Mouse (Mus musculus): Measurements from ENCODE around the gene Casz1. TPM values are rescaled to one million over a fixed set of nuclear protein-coding genes. Genes with fewer than 3 reads are reported as not detected.

Gene Casz1
- total RNA-seq, 2 experiments from 2014 or later, result 1.0 to 1.5 TPM

- intact Hi-C loops (cut with DNase I), result no loop called here
- H3K27ac ChIP-seq, result no peak overlapping the region
- no peak for TF ChIP-seq CTCF (IDR thresholded peaks at IDR 0.05)
- no peak for DNase-seq (ENCODE audit: extremely low spot score in 1 of 2, low spot score in 2 of 2)
- H3K4me3 ChIP-seq, result no peak overlapping the region
Measured at GRCm38 (mm10) chr4:148918707-148919447, 114.6 kb downstream of the Casz1 start.

DNA sequence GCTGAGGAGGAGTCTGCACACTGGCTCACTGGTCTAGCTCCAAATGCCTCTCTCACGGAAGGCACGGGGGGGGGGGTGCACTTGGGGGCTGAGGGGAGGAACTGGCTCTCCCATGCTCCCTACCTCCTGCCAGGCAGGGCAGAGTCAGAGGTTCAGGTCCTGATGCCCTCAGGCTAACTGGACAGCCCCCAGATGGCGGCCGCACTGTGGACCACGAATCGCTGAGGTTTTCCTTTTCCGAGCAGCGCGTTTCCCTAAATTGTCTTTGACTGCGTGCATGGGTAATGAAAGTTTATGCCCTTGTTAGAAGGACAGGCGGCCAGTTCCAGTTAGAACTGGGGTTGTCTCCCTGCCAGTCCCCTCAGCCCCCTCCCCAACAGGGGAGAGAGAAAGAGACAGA lies 116.4 kb downstream of the Casz1 start:
- Histone ChIP-seq H3K4me3 (no peak overlapping the region), H3K27ac (no peak overlapping the region)
- intact Hi-C loops (cut with DNase I), result no loop called here
- TF ChIP-seq CTCF (IDR thresholded peaks at IDR 0.05), result no peak
- no peak for DNase-seq (ENCODE audit: extremely low spot score in 1 of 2, low spot score in 2 of 2)

DNA sequence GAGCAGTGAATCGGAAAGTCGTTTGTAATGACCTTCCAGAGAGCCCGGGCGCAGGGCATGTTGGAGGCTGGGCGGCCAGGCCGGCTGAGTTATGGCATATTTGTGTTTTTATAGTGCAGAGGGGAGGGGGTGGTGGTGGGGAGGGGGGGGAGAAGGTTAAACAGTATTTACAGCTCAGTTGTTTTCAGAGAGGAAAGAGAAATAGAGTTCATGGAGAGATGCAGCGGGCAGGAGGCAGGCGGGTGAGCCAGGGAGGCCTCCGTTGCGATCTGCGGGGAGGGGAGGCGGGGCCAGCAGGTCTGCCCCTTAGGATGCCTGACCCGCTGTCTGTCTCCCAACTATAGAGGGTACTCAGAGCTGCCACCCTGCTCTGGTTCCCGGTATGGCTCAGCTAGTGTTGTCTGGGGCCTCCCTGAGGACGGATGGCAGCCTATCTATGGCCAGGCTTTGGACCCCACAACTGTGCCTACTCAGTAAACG lies 118.0 kb downstream of the Casz1 start:
- intact Hi-C loops (cut with DNase I), result no loop called here
- H3K27ac ChIP-seq, result no peak overlapping the region
- H3K4me3 ChIP-seq, result no peak overlapping the region
- TF ChIP-seq CTCF (IDR thresholded peaks at IDR 0.05), result no peak
- DNase-seq (ENCODE audit: extremely low spot score in 1 of 2, low spot score in 2 of 2), result no peak

DNA sequence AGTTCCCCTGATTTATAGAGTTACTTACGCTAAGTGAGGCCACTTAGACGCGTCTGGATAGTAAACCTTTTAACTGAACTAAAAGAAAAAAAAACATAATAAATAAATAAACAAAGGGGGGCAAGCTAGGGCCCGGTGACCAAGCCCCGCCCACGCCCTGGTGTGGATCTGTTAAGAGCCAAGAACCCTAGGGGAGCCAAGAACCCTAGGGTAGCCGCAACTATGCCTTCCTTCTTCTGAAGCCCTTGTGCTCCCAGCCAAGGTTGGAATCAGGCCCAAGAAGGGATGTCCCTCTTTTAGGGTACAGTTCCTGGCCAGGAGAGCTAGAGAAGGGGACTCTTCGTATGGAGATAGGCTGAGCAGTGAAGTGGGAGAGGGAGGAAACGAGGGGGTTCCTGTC lies 119.2 kb downstream of the Casz1 start:
- no peak for DNase-seq (ENCODE audit: extremely low spot score in 1 of 2, low spot score in 2 of 2)
- Histone ChIP-seq H3K27ac (no peak overlapping the region), H3K4me3 (no peak overlapping the region)
- intact Hi-C loops (cut with DNase I), result no loop called here
- TF ChIP-seq CTCF (IDR thresholded peaks at IDR 0.05), result no peak

GRCm38 (mm10) chr4:148923976-148924375 lies 119.7 kb downstream of the Casz1 start:
- intact Hi-C loops (cut with DNase I), result no loop called here
- no peak for DNase-seq (ENCODE audit: extremely low spot score in 1 of 2, low spot score in 2 of 2)
- TF ChIP-seq CTCF (IDR thresholded peaks at IDR 0.05), result no peak
- H3K27ac ChIP-seq, result no peak overlapping the region
- H3K4me3 ChIP-seq, result no peak overlapping the region

DNA sequence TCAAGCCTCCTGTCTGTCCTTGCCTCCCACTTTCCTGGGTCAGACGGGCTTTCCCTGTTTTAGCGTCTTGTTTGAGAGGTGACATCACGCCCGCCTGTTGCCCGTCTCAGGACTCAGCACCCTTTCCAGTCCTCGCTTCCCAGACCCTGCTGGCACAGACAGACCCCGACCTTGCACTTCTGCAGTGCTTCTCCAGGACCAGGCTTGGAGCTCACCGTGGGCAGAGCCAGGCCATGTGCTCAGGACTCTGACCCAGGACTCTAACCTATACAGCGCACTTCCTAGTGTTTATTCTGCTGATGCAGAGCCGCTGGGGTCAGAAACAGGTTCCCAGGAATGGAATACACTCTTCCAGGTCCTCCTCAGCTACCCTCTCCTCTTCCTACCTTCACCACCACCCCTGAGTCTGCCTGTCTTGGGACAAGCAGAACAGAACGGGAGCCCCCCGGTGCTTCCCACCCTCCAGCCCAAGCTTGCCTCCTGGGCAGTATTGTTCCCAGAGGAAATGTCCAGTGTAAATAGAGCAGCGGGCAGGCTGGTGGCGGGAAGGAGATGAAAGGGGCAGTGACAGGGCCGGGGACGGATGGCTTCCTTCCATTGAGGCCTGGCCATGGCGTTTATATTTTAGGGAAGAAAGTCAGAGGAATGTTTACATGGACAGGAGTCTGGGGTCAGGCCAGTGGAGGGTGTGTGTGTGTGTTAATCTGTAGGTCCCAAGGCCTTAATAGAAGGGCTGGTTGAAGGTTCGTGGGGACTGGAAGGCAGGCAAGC lies 121.5 kb downstream of the Casz1 start:
- no peak for DNase-seq (ENCODE audit: extremely low spot score in 1 of 2, low spot score in 2 of 2)
- no peak overlapping the region for H3K27ac ChIP-seq

GRCm38 (mm10) chr4:148926459-148926858 lies 122.2 kb downstream of the Casz1 start:
- TF ChIP-seq CTCF (IDR thresholded peaks at IDR 0.05), result no peak
- DNase-seq (ENCODE audit: extremely low spot score in 1 of 2, low spot score in 2 of 2), result no peak
- Histone ChIP-seq H3K27ac (no peak overlapping the region), H3K4me3 (no peak overlapping the region)
- intact Hi-C loops (cut with DNase I), result no loop called here

More for the DNA sequence above, 121.5 kb downstream of the Casz1 start:
- no peak for TF ChIP-seq CTCF (IDR thresholded peaks at IDR 0.05)
- intact Hi-C loops (cut with DNase I), result no loop called here
- no peak overlapping the region for H3K4me3 ChIP-seq

DNA sequence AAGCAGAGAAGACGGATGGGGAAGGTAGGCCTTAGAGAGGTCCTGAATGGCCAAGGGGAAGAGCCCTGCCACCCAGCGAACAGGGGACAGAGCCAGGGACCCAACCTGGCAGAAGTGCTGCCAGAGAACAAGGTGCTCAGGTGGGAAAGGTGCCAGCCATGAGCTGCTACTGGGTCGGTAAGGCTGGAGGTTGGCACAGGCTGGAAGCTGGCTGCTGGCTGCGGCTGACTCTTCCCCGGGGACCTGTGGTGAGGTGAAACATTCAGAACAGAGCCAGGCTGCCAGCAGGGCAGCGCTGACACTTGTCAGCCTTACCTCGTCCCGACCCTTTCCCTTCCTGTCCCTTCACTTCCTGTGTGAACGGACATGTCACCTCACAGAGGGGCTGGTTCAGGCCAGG lies 124.1 kb downstream of the Casz1 start:
- no peak for DNase-seq (ENCODE audit: extremely low spot score in 1 of 2, low spot score in 2 of 2)
- intact Hi-C loops (cut with DNase I), result no loop called here
- no peak for TF ChIP-seq CTCF (IDR thresholded peaks at IDR 0.05)
- Histone ChIP-seq H3K27ac (no peak overlapping the region), H3K4me3 (no peak overlapping the region)

GRCm38 (mm10) chr4:148928876-148929275 lies 124.6 kb downstream of the Casz1 start:
- H3K27ac ChIP-seq, result no peak overlapping the region
- no peak for TF ChIP-seq CTCF (IDR thresholded peaks at IDR 0.05)
- DNase-seq (ENCODE audit: extremely low spot score in 1 of 2, low spot score in 2 of 2), result no peak
- H3K4me3 ChIP-seq, result no peak overlapping the region
- intact Hi-C loops (cut with DNase I), result no loop called here

GRCm38 (mm10) chr4:148930721-148931229 lies 126.5 kb downstream of the Casz1 start:
- intact Hi-C loops (cut with DNase I), result no loop called here
- Histone ChIP-seq H3K4me3 (no peak overlapping the region), H3K27ac (no peak overlapping the region)
- no peak for DNase-seq (ENCODE audit: extremely low spot score in 1 of 2, low spot score in 2 of 2)
- TF ChIP-seq CTCF (IDR thresholded peaks at IDR 0.05), result no peak

DNA sequence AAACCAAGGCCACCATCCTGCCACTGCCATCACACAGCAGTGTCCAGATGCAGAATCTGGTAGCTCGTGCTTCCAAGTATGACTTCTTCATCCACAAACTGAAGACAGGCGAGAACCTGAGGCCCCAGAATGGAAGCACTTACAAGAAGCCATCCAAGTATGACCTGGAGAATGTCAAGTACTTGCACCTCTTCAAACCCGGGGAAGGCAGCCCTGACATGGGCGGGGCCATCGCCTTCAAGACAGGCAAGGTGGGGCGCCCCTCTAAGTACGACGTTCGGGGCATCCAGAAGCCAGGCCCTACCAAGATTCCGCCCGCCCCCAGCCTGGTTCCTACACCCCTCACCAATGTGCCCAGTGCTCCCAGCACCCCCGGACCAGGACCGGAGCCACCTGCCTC lies 128.9 kb downstream of the Casz1 start:
- no peak overlapping the region for H3K27ac ChIP-seq
- intact Hi-C loops (cut with DNase I), result no loop called here
- no peak for DNase-seq (ENCODE audit: extremely low spot score in 1 of 2, low spot score in 2 of 2)

DNA sequence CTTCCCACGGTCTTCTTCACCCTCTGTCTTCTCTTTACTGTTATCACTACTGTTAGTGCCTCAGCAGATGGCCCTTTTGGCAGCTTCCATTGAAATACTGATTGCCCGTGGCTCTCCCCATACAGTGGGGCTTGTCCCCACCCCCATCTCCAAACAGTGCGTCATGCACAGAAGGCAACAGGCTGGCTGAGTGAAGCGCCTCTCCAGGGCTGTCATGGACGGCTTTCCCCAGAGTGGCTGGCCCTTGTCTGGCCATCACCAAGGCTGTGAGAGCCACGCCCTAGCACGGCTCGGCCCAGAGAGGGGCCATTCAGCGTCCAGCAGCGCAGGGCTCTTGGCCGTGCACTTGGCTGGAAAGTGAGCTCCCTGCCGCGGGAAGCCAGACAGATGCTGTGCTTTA lies 131.0 kb downstream of the Casz1 start:
- no peak overlapping the region for H3K4me3 ChIP-seq
- DNase-seq (ENCODE audit: extremely low spot score in 1 of 2, low spot score in 2 of 2), result no peak
- no peak for TF ChIP-seq CTCF (IDR thresholded peaks at IDR 0.05)
- no peak overlapping the region for H3K27ac ChIP-seq
- intact Hi-C loops (cut with DNase I), result no loop called here

More for the DNA sequence above, 128.9 kb downstream of the Casz1 start:
- H3K4me3 ChIP-seq, result no peak overlapping the region
- no peak for TF ChIP-seq CTCF (IDR thresholded peaks at IDR 0.05)

Data from left cerebral cortex, adult 2 months (tissue).